Mouse (Mus musculus): ENCODE results near the gene Slc10a1.

GRCm38 (mm10) chr12:80943395-80943794, 25.1 kb downstream of the Slc10a1 start:
- TF ChIP-seq GATA1 (IDR thresholded peaks at IDR 0.05; ENCODE audit: borderline replicate concordance, low read length) (no peak), POLR2AphosphoS5 (IDR thresholded peaks at IDR 0.05; ENCODE audit: insufficient replicate concordance, low read depth, low read length) (no peak), CTCF (IDR thresholded peaks at IDR 0.05; ENCODE audit: low read depth, low read length) (no peak), GATA2 (IDR thresholded peaks at IDR 0.05; ENCODE audit: borderline replicate concordance, low read depth, low read length) (no peak)

Data from G1E (cell line).